Mouse (Mus musculus): ENCODE data around the gene Akt2. TPM values are rescaled to one million over a fixed set of nuclear protein-coding genes. Genes with fewer than 3 reads are reported as not detected.

Akt2 gene
- polyA plus RNA-seq, 1 experiment from 2014 or later: 106 TPM

DNA sequence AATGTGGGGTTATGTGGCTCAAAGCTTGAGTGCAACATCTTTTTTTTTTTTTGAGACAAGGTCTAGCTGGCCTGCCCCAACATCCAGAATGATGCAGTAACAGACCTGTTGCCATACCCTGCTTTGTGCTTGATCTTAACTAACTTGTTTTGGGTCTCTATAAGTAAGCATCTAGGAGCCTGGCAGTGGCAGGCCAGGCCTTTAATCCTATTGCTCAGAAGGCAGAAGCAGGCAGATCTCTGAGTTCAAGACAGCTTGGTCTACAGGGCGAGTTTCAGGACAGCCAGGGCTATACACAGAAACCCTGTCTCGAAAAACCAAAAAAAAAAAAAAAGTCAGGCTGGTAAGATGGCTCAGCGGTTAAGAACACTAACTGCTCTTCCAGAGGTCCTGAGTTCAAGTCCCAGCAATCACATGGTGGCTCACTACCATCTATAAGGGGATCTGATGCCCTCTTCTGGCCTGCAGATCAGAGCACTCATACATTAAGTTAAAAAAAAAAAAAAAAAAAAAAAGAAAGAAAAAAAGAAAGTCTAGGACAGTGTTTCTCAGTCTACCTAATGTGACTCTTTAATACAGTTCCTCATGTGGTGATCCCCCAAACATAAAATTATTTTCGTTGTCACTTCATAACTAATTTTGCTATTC, 662 bp upstream of the Akt2 start:
- Histone ChIP-seq H3K4me3 (peak overlapping the region; percentile 66), H3K9me3 (no peaks in the 10 kb centered on the region), H3K4me2 (peak overlapping the region; percentile 57), H3K36me3 (peaks cover 12% of the 10 kb centered on the region), H3K4me1 (peaks cover 13% of the 10 kb centered on the region), H3K27ac (peak overlapping the region; percentile 99), H3K9ac (peak overlapping the region; percentile 61; the same call in 1 of the 2 replicates), H3K27me3 (no peaks in the 10 kb centered on the region)
- ATAC-seq (ENCODE audit: insufficient number of reproducible peaks, insufficient read depth, low FRiP score, low TSS enrichment, low read depth): no peak
- WGBS: 61% methylated on average over 4 of the region's 4 CpGs

GRCm38 (mm10) chr7:27592217-27592929, 1.0 kb downstream of the Akt2 start:
- WGBS: 2% methylated on average over 17 of the region's 17 CpGs
- peak overlapping the region; percentile 66 for H3K4me3 ChIP-seq
- H3K36me3 ChIP-seq: peaks cover 12% of the 10 kb centered on the region
- peak overlapping the region; percentile 62 for H3K4me2 ChIP-seq
- H3K9me3 ChIP-seq: no peaks in the 10 kb centered on the region
- H3K9ac ChIP-seq: peak overlapping the region; percentile 92
- H3K27me3 ChIP-seq: no peaks in the 10 kb centered on the region
- ATAC-seq (ENCODE audit: insufficient number of reproducible peaks, insufficient read depth, low FRiP score, low TSS enrichment, low read depth): peak; percentile 34
- H3K27ac ChIP-seq: peak overlapping the region; percentile 99
- peaks cover 24% of the 10 kb centered on the region for H3K4me1 ChIP-seq

DNA sequence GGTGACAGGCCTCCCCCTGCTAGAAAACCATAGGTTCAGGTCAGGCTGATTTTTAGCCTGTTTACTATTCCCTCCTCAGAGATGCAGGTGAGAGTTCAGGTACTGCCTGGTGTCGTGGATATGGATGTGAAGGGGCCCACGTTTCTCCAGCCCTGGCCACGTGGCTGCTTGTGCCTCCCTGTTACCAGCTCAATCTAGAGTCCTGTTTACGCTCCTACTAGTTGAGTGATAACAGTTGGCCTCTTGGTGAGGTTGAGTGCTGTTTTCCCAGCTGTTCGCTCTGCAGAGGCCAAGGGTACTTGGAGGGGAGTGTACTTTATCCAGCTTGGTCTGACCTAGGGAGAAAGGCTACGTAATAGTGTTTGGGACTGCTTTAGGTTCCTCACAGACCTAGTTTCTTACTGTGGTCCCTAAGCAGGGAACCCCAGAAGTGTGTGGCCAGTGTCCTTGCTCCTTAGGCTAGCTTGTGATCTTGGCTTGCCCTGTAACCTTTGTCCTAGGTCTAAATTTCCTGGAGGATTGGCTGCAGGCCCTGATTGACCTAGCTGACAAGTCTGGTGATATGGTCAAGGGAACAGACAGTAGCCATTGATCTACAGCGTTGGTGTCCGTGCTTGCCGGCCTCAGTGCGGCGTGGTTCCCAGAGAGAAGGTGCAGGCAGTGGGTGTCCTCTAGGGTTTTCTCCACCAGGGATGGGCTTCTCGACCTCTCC, 1.7 kb downstream of the Akt2 start:
- peak overlapping the region; percentile 66 for H3K4me3 ChIP-seq
- 70% methylated on average over 12 of the region's 12 CpGs for WGBS
- H3K9me3 ChIP-seq: no peaks in the 10 kb centered on the region
- H3K9ac ChIP-seq: peak overlapping the region; percentile 92
- peaks cover 31% of the 10 kb centered on the region for H3K4me1 ChIP-seq
- no peak for ATAC-seq (ENCODE audit: insufficient number of reproducible peaks, insufficient read depth, low FRiP score, low TSS enrichment, low read depth)
- peak overlapping the region; percentile 99 for H3K27ac ChIP-seq
- no peaks in the 10 kb centered on the region for H3K27me3 ChIP-seq
- peaks cover 12% of the 10 kb centered on the region for H3K36me3 ChIP-seq
- H3K4me2 ChIP-seq: peak overlapping the region; percentile 62

DNA sequence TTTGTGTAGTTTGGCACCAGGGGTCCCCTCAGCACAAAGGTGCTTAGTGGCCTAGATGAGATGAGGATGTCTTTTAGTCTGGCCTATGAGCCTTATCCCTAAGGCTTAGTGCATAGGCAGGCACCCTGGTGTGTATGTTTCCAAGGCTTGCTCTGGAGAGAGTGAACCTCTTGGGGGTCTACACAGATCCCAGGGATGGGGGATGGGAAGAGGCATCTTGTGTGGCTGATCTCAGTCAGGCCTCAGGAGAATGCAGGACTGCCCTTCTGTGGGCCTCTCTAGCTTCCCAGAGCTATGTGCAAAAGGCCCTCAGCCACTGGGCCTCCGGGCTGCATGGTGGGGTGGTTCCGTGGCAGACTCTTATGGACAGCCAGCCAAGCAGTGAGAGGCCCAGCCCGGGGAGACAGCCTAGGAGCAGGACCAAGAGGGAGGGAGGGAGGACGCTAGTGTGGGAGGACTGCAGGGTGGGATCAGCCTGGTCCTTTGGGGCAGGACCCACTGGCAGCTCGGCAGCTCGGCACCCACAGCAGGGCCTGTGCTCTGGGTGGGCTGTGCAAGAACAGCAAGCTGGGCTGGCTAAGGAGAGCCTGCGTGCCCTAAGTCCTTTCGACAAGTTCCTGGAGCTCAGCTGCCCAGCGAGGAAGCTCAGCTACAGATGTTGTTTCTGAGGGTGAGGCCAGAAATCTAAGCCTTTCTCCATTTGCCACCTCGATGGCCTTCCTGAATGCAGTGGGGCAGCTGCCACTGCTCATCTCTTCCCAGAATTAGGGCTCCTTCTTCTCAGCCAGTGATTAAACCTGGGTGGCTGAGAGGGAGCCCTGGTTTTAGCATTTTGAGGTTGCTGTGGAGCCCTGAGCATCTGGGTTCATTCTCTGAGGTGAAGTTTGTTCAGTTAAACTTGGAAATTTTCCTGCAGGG, 5.5 kb downstream of the Akt2 start:
- no peak for ATAC-seq (ENCODE audit: insufficient number of reproducible peaks, insufficient read depth, low FRiP score, low TSS enrichment, low read depth)
- Histone ChIP-seq H3K27ac (peak overlapping the region; percentile 80), H3K9ac (peak overlapping the region; percentile 51; the same call in 1 of the 2 replicates), H3K4me2 (no peak overlapping the region), H3K4me1 (peaks cover 47% of the 10 kb centered on the region), H3K36me3 (peaks cover 12% of the 10 kb centered on the region), H3K27me3 (no peaks in the 10 kb centered on the region), H3K4me3 (no peak overlapping the region), H3K9me3 (no peaks in the 10 kb centered on the region)
- 65% methylated on average over 10 of the region's 10 CpGs for WGBS

DNA sequence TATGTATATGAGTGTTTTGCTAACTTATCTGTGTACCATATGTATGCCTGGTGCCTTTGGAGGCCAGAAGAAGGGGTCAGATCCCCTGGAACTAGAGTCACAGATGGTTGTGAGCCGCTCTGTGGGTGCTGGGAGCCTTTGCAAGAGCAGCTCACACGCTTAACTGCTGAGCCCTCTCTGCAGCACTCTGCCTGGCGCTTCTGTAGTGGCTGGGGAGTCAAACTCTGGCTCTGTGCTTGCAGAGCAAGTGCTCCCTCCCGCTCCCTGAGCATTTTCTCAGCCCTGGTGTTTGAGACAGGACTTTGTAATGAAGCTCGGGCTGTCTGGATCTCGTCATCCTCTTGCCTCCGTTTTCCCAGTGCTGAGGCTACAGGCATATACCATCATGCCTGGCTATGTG, 6.7 kb downstream of the Akt2 start:
- 0 out of 2 replicates have a peak overlapping the region, but pooled peaks have one; percentile 51 for H3K9ac ChIP-seq
- no peak overlapping the region for H3K4me3 ChIP-seq
- H3K36me3 ChIP-seq: peaks cover 12% of the 10 kb centered on the region
- H3K4me2 ChIP-seq: no peak overlapping the region
- no peaks in the 10 kb centered on the region for H3K9me3 ChIP-seq
- H3K27ac ChIP-seq: no peak overlapping the region
- ATAC-seq (ENCODE audit: insufficient number of reproducible peaks, insufficient read depth, low FRiP score, low TSS enrichment, low read depth): no peak
- H3K27me3 ChIP-seq: no peaks in the 10 kb centered on the region
- H3K4me1 ChIP-seq: peaks cover 54% of the 10 kb centered on the region
- WGBS: 70% methylated on average over 7 of the region's 7 CpGs

DNA sequence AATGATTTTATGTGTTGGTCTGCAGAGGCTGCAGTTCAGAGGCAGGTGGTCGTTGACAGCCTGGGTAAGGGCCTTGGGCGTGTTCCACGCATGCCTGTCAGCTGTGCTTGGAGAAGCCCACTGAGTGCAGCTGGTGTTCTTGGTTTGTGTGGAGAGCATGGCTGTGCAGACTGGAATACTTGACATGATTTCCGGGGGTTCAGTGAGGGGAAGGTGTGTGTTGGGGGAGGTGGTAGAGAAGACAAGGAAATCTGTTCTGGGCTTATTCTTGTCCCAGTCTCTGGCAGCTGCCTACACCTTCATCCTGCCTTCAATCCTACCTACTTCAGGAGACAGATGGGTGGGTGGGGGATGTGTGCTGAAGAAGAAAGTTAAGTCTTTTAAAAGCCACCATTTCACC, 10.3 kb downstream of the Akt2 start:
- Histone ChIP-seq H3K4me1 (peaks cover 58% of the 10 kb centered on the region), H3K36me3 (peaks cover 5% of the 10 kb centered on the region; the same call in 1 of the 2 replicates), H3K4me2 (no peak overlapping the region), H3K27me3 (no peaks in the 10 kb centered on the region), H3K27ac (no peak overlapping the region), H3K4me3 (no peak overlapping the region), H3K9ac (no peak overlapping the region), H3K9me3 (no peaks in the 10 kb centered on the region)
- 69% methylated on average over 4 of the region's 4 CpGs for whole genome bisulfite sequencing
- ATAC-seq (ENCODE audit: insufficient number of reproducible peaks, insufficient read depth, low FRiP score, low TSS enrichment, low read depth): no peak

DNA sequence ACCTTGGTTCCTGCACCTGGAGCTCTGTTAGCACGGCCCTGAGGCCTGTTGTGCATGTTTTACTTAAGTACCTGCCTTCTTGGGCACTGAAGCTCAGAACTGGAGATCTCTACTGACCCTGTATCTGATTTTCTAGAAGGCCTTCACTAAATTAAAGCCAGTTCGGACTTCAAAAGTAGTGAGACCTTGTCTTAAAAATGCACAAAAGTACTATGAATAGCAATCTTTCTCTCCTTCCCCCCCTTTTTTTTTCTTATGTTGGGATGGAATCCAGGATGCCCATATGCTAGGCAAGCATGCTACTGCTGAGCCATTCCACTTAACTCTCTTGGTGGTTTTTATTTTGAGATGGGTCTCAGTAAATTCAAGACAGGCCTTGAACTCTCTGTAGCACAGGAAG, 10.8 kb downstream of the Akt2 start:
- Histone ChIP-seq H3K36me3 (peaks cover 5% of the 10 kb centered on the region; the same call in 1 of the 2 replicates), H3K9me3 (no peaks in the 10 kb centered on the region), H3K4me1 (peaks cover 56% of the 10 kb centered on the region), H3K4me3 (no peak overlapping the region), H3K27me3 (no peaks in the 10 kb centered on the region), H3K4me2 (no peak overlapping the region), H3K27ac (0 out of 2 replicates have a peak overlapping the region, but pooled peaks have one; percentile 16), H3K9ac (no peak overlapping the region)
- no peak for ATAC-seq (ENCODE audit: insufficient number of reproducible peaks, insufficient read depth, low FRiP score, low TSS enrichment, low read depth)
- WGBS: 83% methylated on average over 2 of the region's 2 CpGs

DNA sequence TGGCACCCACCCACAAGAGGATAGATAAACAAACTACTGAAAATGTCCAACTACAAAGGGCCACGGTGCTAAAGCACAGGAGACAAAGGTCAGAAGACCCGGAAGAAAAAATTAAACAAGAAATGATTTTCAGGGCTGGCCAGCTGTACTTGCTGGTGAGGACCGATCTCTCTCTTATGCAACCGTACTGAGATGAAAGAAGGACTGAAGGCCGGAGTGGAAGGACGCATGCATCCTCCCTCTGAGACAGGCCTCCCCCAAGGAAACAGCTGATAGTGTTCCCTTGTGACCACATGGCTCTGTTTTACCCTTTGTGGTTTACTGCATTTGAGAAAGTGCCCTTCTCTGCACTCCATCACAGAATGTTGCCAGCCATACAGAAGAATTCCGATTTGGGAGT, 11.5 kb downstream of the Akt2 start:
- Histone ChIP-seq H3K4me1 (peaks cover 54% of the 10 kb centered on the region), H3K4me3 (no peak overlapping the region)

GRCm38 (mm10) chr7:27604661-27605348, 13.5 kb downstream of the Akt2 start:
- Histone ChIP-seq H3K9ac (0 out of 2 replicates have a peak overlapping the region, but pooled peaks have one; percentile 44), H3K4me2 (no peak overlapping the region), H3K27me3 (no peaks in the 10 kb centered on the region), H3K4me1 (peaks cover 49% of the 10 kb centered on the region), H3K4me3 (no peak overlapping the region), H3K36me3 (peaks cover 31% of the 10 kb centered on the region), H3K27ac (no peak overlapping the region), H3K9me3 (no peaks in the 10 kb centered on the region)
- ATAC-seq (ENCODE audit: insufficient number of reproducible peaks, insufficient read depth, low FRiP score, low TSS enrichment, low read depth): no peak
- WGBS: 64% methylated on average over 5 of the region's 5 CpGs

More for the DNA sequence above, 11.5 kb downstream of the Akt2 start:
- H3K36me3 ChIP-seq: peaks cover 11% of the 10 kb centered on the region
- no peak overlapping the region for H3K27ac ChIP-seq
- WGBS: 79% methylated on average over 7 of the region's 7 CpGs
- no peaks in the 10 kb centered on the region for H3K27me3 ChIP-seq
- no peaks in the 10 kb centered on the region for H3K9me3 ChIP-seq
- ATAC-seq (ENCODE audit: insufficient number of reproducible peaks, insufficient read depth, low FRiP score, low TSS enrichment, low read depth): no peak
- no peak overlapping the region for H3K9ac ChIP-seq
- H3K4me2 ChIP-seq: no peak overlapping the region

DNA sequence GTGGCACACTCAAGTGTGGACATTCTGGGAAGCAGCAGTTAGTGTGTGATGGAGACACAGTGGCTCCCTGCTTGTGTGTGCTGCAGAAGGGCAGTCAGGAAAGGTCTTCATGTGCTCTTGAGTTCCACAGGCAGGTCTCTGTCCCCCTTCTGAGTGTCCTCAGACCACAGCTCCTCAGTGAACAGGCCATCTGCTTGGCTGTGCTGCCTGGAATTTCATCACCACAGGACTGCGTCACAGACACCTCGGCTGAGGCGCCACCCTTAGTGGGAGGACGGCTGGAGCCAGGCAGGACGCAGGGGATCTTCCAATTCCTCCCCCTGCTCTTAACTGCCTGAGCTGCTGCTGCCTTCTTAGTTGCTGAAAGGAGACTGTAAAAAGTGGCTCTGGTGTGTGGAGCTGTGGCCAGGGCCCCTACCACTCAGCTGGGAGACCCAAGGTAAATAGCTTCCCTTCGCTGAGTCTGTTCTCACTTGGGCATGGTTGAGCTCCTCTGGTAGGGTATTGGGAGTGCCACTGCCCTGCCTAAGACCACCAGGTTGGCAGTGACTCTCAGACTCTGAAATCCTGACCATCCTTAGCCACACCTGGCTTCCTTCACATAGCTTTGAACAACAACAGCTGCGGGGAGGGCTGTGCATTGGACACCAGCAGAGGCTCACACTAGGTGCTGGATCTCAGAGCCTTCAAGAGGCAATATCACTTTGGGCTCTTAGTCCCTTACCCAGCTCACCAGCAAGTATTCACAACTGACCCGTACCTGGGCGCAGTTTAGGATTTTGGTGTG, 14.3 kb downstream of the Akt2 start:
- Histone ChIP-seq H3K4me1 (peaks cover 46% of the 10 kb centered on the region), H3K9ac (0 out of 2 replicates have a peak overlapping the region, but pooled peaks have one; percentile 44), H3K27me3 (no peaks in the 10 kb centered on the region), H3K4me3 (no peak overlapping the region), H3K4me2 (no peak overlapping the region), H3K27ac (no peak overlapping the region; the same call in 1 of the 2 replicates), H3K9me3 (no peaks in the 10 kb centered on the region), H3K36me3 (peaks cover 39% of the 10 kb centered on the region)
- ATAC-seq (ENCODE audit: insufficient number of reproducible peaks, insufficient read depth, low FRiP score, low TSS enrichment, low read depth): no peak
- WGBS: 80% methylated on average over 9 of the region's 9 CpGs

All from embryonic facial prominence, embryonic 13.5 days (tissue).